Mouse (Mus musculus) kidney, postnatal 14 days (tissue): ENCODE results near the gene Tnfrsf26.
A peak's percentile ranks its signal among the peaks of the same experiment; 100 is the strongest.

ENCODE experiments used
- DNase-seq: peaks from one replicate; pipeline ENCODE4 v3.0.0; 2022; ENCODE audit warnings: mixed read lengths

The Tnfrsf26 gene

GRCm38 (mm10) chr7:143599428-143600230 is 28.9 kb downstream of the Tnfrsf26 start, which contains the start of gene Cars:
TSS of gene Cars (minus strand) at chr7:143600090.
- peak; percentile 97 for DNase-seq

- DNase-seq: peak; percentile 18
Observed at GRCm38 (mm10) chr7:143594865-143595264, 33.7 kb downstream of the Tnfrsf26 start.

GRCm38 (mm10) chr7:143592255-143592654 is 36.3 kb downstream of the Tnfrsf26 start:
- DNase-seq: no peak

GRCm38 (mm10) chr7:143588006-143588405 is 40.5 kb downstream of the Tnfrsf26 start:
- DNase-seq: no peak

GRCm38 (mm10) chr7:143587586-143587985 is 40.9 kb downstream of the Tnfrsf26 start:
- DNase-seq: no peak

- DNase-seq: peak; percentile 70
Observed at GRCm38 (mm10) chr7:143583956-143584355, 44.6 kb downstream of the Tnfrsf26 start.

DNA sequence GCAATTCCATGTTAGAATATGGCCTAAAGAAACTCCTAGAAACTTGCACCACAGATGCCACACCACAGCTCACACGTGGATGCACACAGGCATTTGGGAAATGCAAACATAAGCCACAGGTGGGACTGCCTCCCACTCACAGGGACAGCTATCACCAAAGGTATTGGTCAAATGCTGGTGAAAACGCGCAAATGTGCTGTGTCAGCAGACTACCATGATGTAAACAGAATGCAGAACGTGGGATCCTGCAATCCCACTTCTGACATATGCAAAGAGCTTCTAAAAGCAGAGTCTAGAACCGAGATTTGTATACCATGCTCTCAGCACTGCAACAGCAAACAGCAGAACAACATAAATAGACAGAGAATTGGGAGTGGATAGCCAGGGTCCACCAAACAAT is 45.5 kb downstream of the Tnfrsf26 start:
- DNase-seq: no peak

DNA sequence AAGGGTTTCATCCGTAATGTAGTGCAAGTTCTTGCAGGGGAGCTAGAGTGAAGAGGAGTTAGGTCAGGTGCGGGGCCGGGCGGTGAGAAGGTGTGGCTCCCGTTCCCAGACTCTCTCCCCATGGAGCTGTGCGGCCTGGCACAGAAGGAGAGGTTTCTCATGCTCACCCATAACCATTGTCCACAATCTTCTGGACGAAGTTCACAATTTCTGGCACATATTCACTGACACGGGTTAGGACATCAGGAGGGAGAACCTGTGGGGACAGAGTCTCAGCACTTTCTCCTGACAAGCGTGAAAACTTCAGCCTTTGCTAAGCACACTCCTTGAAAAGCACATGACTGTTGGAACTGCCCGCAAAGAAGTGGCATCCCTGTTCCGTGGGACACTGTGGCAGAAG is 52.8 kb downstream of the Tnfrsf26 start:
- no peak for DNase-seq

- no peak for DNase-seq
Observed at GRCm38 (mm10) chr7:143565648-143566039, 62.9 kb downstream of the Tnfrsf26 start.

DNA sequence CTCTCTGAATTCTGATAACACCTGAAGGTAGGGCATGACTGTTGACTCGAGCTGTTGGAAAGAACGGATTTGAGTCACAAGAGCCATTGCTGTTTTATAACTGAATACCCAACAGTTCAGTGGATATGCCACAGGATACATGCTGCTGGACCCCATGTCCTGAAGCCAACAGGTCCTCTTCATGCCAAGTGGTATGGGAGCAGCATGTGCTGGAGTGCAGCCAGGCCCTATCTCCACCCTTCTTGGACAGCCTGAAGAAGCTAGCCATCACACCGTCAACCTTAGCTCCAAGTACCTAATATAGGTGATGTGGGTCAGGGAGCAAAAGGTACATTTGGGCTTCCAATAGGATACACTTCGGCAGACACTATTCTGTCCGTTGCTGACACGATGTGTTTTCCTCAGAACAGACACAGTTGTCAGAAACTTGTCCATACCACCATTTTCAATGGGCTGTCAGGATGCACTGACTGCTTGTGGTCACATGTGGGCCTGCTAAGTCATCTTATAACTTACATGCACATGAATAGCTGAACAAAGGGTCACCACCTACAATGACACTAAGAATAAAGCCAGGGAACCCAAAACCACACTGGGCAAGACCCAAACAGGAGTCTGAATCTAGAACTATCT is 63.4 kb downstream of the Tnfrsf26 start:
- DNase-seq: no peak

GRCm38 (mm10) chr7:143563787-143564186 is 64.7 kb downstream of the Tnfrsf26 start:
- DNase-seq: no peak
